Mouse (Mus musculus) kidney, adult 2 months (tissue): Measurements from ENCODE around the gene Tmem74b.

ENCODE experiments used
- CTCF ChIP-seq: fragments of 200-500 bp; conservative IDR thresholded peaks from 2 replicates; pipeline ENCODE4 v1.5.1; 2011; ENCODE audit warnings: low read depth, mild to moderate bottlenecking, control low read depth, low read length, moderate library complexity, mixed read lengths; ENCODE audit not compliant: insufficient read depth, insufficient read length
- POLR2A ChIP-seq: fragments of 200-500 bp; IDR thresholded peaks from one replicate; pipeline ENCODE4 v1.6.1; 2011; ENCODE audit warnings: low read depth, low read length, control low read depth

DNA sequence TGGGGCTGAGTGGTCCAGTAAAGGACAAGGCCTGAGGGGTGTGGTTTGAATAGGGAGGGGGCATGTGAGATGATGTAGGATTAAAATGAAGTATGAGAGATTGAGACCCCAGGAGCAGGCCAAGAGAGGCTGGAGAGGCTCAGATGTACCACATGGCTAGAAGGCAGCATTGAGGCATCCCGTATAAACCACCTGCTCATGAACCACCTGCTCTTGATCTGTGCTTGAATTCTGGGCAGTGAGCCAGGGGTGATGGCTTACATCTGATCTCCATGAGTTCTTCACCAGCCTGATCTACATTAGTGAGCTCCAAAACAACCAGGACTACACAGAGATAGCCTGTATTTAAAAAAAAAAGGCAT is 30.9 kb upstream of the Tmem74b start:
- TF ChIP-seq CTCF: no peak
- no peak for TF ChIP-seq POLR2A
